Mouse (Mus musculus) midbrain, postnatal 0 days (tissue): ENCODE measurements around the gene Fam124b. TPM values are rescaled to one million over a fixed set of nuclear protein-coding genes. Genes with fewer than 3 reads are reported as not detected.
A peak's percentile ranks its signal among the peaks of the same experiment; 100 is the strongest.

Source experiments
- ATAC-seq: fragments of 200-750 bp; cut with Nextera tagmentation; 2 replicates; pipeline ENCODE4 v1.8.0; 2017; ENCODE audit warnings: moderate number of reproducible peaks, mild to moderate bottlenecking, moderate TSS enrichment, moderate library complexity; ENCODE audit not compliant: low FRiP score
- DNase-seq: peaks from one replicate; pipeline ENCODE4 v3.0.0-alpha.2; 2015; ENCODE audit warnings: low spot score
- H3K27ac ChIP-seq: fragments of 300-500 bp; sonication (generic); 2 replicates; pipeline ENCODE4 v1.5.1; 2014; ENCODE audit warnings: low read depth, mild to moderate bottlenecking, low read length, mixed read lengths
- H3K27me3 ChIP-seq: fragments of 300-500 bp; sonication (generic); 2 replicates; pipeline ENCODE4 v1.6.1; 2014; ENCODE audit warnings: low read length, control low read depth, mixed read lengths; ENCODE audit not compliant: insufficient read depth
- H3K36me3 ChIP-seq: fragments of 300-500 bp; sonication (generic); 2 replicates; pipeline ENCODE4 v1.6.1; 2014; ENCODE audit warnings: low read length, control low read depth, mixed read lengths; ENCODE audit not compliant: insufficient read depth
- H3K4me1 ChIP-seq: fragments of 300-500 bp; sonication (generic); 2 replicates; pipeline ENCODE4 v1.6.1; 2014; ENCODE audit warnings: mild to moderate bottlenecking, control low read depth, antibody characterized with exemption, low read length, mixed read lengths; ENCODE audit not compliant: insufficient read depth
- H3K4me2 ChIP-seq: fragments of 300-500 bp; sonication (generic); 2 replicates; pipeline ENCODE4 v1.6.1; 2014; ENCODE audit warnings: low read depth, mild to moderate bottlenecking, low read length, mixed read lengths; ENCODE audit not compliant: poor library complexity, severe bottlenecking
- H3K4me3 ChIP-seq: fragments of 300-500 bp; sonication (generic); 2 replicates; pipeline ENCODE4 v1.5.1; 2014; ENCODE audit warnings: low read depth, mild to moderate bottlenecking, low read length, moderate library complexity
- H3K9ac ChIP-seq: fragments of 300-500 bp; sonication (generic); replicated peaks from 2 replicates; pipeline ENCODE4 v1.6.1; 2014; ENCODE audit warnings: mild to moderate bottlenecking, low read length, moderate library complexity, mixed read lengths; ENCODE audit not compliant: poor library complexity, severe bottlenecking
- H3K9me3 ChIP-seq: fragments of 300-500 bp; sonication (generic); 2 replicates; pipeline ENCODE4 v1.6.1; 2016; ENCODE audit warnings: low read length, control low read depth
- CTCF ChIP-seq: IDR thresholded peaks from 2 replicates; pipeline ENCODE4 v1.5.1; 2016; ENCODE audit warnings: antibody characterized with exemption, mild to moderate bottlenecking
- WGBS: fragments of 180-500 bp; shearing (Covaris S2); extraction: QIAGEN DNeasy Blood & Tissue Kit; methylation state at CpG from one replicate; pipeline ENCODE4 v1.1.7; 2014; 5-methylcytosine and 5-hydroxymethylcytosine counted together
- polyA plus RNA-seq: library from polyadenylated mRNA; unstranded; fragments of >200 nt; fragmentation: Nextera tagmentation; extraction: Ambion mirVana; gene quantifications from 2 replicates; pipeline ENCODE4 v1.2.1, GENCODE M21; 2015
- total RNA-seq: library from RNA; depleted of rRNA; stranded (reverse); fragments of >200 nt; gene quantifications from 2 replicates; pipeline ENCODE4 v1.2.3, GENCODE M21; 2014; rRNA removed

The Fam124b gene
- total and polyA plus RNA-seq, 2 experiments from 2014 or later: 0.42 to 1.0 TPM

DNA sequence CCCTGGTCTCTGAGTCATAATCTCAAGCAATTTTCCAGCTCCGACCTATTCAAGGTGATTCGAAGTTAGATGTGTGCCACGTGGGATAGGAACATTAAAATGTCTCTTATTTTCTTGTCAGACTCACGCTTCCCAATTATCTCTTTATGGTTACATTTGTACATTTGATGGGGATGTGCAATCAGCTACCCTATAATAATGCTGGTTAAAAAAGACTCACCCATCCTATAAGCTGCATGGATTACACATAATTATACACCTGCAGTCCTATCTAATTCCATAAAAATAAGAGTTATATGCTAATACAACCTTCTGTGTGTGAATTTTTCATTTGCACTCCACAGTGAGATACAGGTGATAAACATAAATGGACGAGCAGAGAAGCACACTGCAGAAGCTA lies 52.9 kb downstream of the Fam124b start:
- Histone ChIP-seq H3K27ac (no peak overlapping the region), H3K27me3 (no peaks in the 10 kb centered on the region), H3K4me2 (no peak overlapping the region), H3K9ac (no peak overlapping the region), H3K4me3 (no peak overlapping the region), H3K9me3 (no peaks in the 10 kb centered on the region), H3K36me3 (no peaks in the 10 kb centered on the region), H3K4me1 (no peaks in the 10 kb centered on the region)
- no peak for TF ChIP-seq CTCF
- WGBS: 71% methylated on average over 5 of the region's 5 CpGs
- ATAC-seq (no peak), DNase-seq (no peak)

DNA sequence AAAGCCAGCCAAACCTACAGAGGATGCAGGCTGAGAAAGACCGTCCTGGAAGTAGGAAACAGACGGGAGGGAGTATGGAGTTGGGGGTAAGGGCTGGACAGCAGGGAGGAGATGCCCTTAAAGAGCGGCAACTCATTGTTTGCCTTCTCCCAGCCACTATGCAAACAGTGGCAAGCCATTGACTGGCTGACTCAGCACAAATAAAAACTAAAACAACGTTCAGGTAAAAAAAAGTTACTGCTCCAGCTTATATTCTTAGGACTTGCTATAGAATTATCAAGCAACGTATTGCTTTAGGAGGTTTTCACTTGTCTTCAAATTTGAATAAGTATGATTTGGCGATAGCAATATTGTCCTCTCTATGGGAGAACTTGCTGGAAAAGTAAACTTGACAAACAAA lies 55.3 kb downstream of the Fam124b start:
- WGBS: 67% methylated on average over 6 of the region's 6 CpGs
- Histone ChIP-seq H3K4me1 (no peaks in the 10 kb centered on the region), H3K9ac (no peak overlapping the region), H3K4me3 (no peak overlapping the region), H3K27me3 (no peaks in the 10 kb centered on the region), H3K4me2 (no peak overlapping the region), H3K27ac (no peak overlapping the region), H3K36me3 (no peaks in the 10 kb centered on the region), H3K9me3 (no peaks in the 10 kb centered on the region)
- no peak for TF ChIP-seq CTCF
- ATAC-seq: no peak
- no peak for DNase-seq

DNA sequence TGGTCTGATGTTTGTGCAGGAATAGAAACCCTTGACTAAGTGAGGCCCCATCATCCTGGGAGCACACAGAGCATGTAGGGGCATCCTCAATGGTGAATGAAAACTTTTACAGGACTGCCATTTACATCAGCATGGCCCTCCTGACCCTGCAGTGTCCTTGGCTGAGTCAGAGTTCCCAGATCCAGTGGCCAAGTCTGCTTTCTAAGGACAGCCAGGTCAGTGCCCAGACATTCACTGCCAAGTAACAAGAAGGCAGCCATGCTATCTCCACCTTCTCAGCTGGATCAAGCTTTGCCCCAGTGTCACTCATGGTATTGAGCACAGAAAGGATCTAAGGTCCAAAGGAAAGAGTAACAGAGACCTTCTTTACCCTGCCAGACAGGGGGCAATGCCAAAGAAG lies 58.7 kb downstream of the Fam124b start:
- Histone ChIP-seq H3K27me3 (no peaks in the 10 kb centered on the region), H3K9me3 (no peaks in the 10 kb centered on the region), H3K27ac (no peak overlapping the region), H3K4me1 (no peaks in the 10 kb centered on the region), H3K4me3 (no peak overlapping the region), H3K9ac (no peak overlapping the region), H3K36me3 (no peaks in the 10 kb centered on the region), H3K4me2 (no peak overlapping the region)
- ATAC-seq (no peak), DNase-seq (no peak)
- TF ChIP-seq CTCF: no peak

DNA sequence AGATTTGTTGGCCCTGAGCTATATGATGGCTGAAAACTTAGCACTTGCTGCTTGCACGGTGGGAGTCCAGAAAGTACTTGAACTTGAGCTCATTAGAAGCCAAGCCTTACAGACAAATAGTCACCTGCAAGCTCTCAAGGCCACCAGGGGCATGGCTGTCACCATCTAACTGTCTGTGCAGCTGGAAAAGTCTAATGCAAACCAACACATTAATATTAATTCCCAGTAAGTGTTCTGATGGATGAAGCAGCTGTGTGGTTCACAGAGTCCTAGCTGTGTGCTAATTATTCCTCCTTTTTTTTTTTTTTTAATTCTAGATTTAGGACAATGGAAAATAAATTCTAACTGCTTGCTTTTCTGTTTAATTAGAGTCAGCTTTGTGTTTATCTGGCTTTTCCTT lies 63.4 kb downstream of the Fam124b start:
- Histone ChIP-seq H3K27ac (no peak overlapping the region), H3K4me1 (no peaks in the 10 kb centered on the region), H3K9me3 (no peaks in the 10 kb centered on the region), H3K9ac (no peak overlapping the region), H3K4me2 (no peak overlapping the region), H3K36me3 (no peaks in the 10 kb centered on the region), H3K4me3 (no peak overlapping the region), H3K27me3 (no peaks in the 10 kb centered on the region)
- 74% methylated on average over 1 of the region's 1 CpGs for WGBS
- ATAC-seq (no peak), DNase-seq (no peak)
- TF ChIP-seq CTCF: no peak

DNA sequence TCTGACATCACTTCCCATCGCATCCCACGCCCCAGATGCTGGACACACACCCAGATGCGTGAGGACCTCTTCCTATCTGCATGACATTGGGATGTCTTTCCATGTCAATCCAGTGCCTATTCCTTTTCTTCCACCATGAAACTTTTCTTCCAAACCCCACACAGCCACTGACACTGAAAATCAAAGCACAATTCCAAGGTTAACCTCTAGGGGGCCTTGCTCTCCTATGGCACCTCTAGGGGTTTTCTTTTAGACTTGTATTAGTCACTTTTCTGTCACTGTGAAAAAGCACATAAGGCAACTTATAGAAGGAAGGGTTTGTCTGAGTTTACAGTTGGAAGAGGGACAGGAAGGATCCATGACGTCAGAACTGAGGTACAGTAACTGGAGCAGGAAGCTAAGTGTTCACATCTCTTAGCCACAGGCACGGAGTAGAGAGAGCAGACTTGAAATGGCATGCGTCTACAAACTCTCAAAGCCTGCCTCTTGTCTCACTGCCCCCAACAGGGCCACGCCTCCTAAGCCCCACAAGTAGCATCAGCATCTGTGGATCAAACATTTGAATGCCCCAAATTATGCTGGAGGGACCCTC lies 65.1 kb downstream of the Fam124b start:
- DNase-seq (no peak), ATAC-seq (no peak)
- Histone ChIP-seq H3K4me1 (no peaks in the 10 kb centered on the region), H3K4me2 (no peak overlapping the region), H3K27ac (no peak overlapping the region), H3K36me3 (no peaks in the 10 kb centered on the region), H3K4me3 (no peak overlapping the region), H3K9me3 (no peaks in the 10 kb centered on the region), H3K9ac (no peak overlapping the region), H3K27me3 (no peaks in the 10 kb centered on the region)
- 85% methylated on average over 7 of the region's 7 CpGs for WGBS
- 0 out of 2 replicates have a peak, but pooled peaks have one; percentile 11 for TF ChIP-seq CTCF

DNA sequence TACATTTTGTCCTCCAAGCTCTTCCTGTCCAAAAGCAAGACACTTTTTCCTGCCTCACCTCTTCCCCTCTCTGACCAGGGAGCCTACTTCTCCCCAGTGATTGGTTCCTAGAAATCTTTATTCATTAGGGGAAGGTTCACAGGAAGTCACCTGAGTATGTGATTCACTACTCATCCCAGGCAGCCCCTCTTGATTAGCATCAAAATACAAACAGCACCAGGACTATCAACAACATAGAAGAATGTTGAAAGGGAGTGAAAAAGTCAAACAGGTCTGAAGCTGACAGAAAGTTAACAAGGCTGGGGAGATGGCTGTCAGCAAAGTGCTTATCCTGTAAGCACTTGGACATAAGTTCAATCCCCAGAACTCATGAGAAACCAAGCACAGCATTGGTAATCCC lies 67.6 kb downstream of the Fam124b start:
- no peak overlapping the region for H3K9ac ChIP-seq
- no peak overlapping the region for H3K4me2 ChIP-seq
- H3K27me3 ChIP-seq: no peaks in the 10 kb centered on the region
- H3K9me3 ChIP-seq: no peaks in the 10 kb centered on the region
- ATAC-seq (no peak), DNase-seq (no peak)
- no peaks in the 10 kb centered on the region for H3K36me3 ChIP-seq
- no peaks in the 10 kb centered on the region for H3K4me1 ChIP-seq
- H3K27ac ChIP-seq: no peak overlapping the region
- no peak for TF ChIP-seq CTCF
- H3K4me3 ChIP-seq: no peak overlapping the region

Other genes starting within 250 kb of the Fam124b start
- 91.2 and 95.2 TPM in 2 replicates for gene Cul3, start 122.0 kb upstream of the Fam124b start, total RNA-seq
- gene Cul3, start 122.0 kb upstream of the Fam124b start, polyA plus RNA-seq: 26.5 and 28.3 TPM in 2 replicates
- gene Gm45261, start 243.0 kb upstream of the Fam124b start, total RNA-seq: not detected in 2 replicates
- gene Gm45261, start 243.0 kb upstream of the Fam124b start, polyA plus RNA-seq: not detected in 2 replicates